Mouse (Mus musculus): ENCODE data around the gene Anapc2.

DNA sequence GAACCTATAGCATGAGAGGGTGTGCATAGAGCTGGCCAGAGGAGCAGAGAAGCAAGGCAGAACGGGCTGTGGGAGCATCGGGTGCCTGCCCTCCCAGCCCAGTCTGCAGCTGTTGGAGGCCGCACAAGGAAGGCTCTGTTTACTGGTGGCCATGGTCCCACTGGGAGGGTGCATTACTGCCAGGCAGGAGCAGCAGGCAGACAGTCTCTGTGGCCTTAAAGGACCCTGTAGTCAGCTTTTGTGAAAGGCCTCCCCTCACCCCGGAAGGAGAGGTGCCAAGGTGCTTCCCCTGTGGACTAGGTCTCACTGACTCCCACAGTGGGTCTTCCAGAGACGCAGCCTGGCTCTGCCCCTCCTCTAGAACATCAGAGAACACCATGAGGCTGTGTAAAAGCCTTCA, 45.4 kb upstream of the Anapc2 start:
- TF ChIP-seq GATA1 (IDR thresholded peaks at IDR 0.05; ENCODE audit: low read length): no peak
- no peak for TF ChIP-seq TAL1 (IDR thresholded peaks at IDR 0.05; ENCODE audit: low read length)

Data from erythroblast, embryonic 14.5 days (primary cell).